Mouse (Mus musculus) urinary bladder, postnatal 14 days (tissue): ENCODE measurements around the gene Chac1.

ENCODE experiments used
- DNase-seq: peaks from one replicate; pipeline ENCODE4 v3.0.0; 2021; ENCODE audit warnings: low spot score

The Chac1 gene

DNA sequence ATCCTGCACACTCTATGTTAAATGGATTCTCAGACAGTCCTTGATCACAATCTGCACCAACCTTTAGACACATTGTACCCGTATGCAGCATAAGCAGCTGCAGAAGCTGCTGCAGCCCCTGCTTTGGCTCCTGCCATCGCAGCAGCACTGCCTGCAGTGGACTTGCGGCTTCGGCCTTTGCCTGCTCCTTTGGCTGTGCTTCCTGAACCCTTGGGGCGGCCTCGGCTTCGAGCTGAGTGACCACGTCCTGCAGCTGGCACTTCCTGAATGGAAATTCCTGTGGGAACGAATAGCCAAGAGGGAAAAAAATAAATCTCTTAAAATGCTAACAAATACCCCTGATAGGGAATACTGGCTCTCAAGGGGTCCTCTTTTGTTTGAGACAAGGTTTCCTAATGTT is 26.3 kb downstream of the Chac1 start:
- DNase-seq, result no peak

DNA sequence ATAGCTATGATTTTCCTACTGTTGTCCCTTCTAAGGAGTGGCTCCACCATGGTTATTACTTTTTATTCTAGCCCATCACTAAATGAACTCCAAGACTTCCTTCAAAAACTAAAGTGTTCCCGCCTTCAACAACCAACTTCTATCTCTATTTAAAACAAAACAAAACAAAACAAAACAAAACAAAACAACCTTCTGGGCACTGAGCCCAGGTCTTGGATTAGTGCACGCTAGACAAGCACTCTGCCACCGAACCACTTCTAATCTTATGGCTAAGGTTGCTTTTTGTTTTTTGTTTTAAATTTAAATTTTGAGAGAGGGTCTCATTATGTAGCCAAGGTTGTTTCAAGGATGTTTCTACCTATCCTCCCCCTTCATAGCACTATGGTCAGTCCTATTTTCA is 26.8 kb downstream of the Chac1 start:
- no peak for DNase-seq

DNA sequence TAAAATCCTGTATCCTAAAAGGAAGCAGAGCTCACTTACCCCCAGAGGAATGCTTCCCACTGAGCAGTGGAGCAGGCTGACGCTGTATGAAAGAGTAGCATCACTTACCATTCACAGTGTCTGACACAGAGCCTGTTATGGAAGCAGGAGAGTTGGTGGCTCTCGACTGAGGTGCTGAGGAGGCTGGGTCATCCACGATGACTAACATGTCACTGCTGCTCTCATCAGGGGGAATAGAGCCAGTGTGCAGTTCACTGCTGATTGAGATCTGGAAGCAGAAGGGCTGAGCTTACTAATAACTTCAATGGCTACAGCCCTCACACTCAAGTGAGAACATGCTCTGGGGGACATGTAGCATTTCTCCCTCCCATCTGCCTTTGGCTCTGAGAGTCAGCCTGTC is 28.4 kb downstream of the Chac1 start:
- no peak for DNase-seq

DNA sequence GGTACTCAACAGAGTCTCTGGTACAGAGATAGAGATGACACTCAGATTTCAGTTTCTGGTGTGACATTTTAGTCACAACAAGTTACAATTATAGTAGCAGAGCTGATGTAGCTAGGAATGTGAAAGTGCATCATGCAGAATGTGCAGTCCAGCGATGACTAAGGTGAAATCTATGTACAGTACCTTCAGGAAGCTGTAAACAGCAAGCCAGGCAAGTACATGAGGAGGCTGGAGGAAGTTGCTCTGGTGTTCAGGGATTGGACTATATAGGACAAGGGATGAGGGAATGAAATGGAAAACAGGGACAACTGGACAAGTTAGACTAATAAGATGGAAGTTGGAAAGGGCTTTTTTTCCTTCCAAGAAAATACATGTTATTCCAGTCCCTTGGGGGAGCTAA is 37.2 kb downstream of the Chac1 start:
- DNase-seq, result no peak

DNA sequence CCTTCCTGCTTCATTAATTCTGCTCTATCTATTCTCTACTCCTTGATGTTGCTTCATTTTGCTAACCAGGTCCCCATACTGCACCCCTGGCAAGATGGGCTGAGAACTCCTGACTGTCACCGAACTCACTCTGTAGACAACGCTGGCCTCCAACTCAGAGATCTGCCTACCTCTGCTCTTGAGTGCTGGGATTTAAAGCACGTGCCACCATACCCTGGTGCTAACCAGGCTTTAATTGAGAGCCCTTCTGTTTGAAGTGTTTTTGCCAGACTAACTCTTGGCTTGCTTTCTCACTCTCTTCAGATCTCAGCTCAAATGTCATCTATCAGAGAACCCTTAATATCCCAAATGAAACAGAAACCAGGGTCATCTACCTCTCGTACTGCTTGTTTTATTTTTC is 39.0 kb downstream of the Chac1 start:
- no peak for DNase-seq

DNA sequence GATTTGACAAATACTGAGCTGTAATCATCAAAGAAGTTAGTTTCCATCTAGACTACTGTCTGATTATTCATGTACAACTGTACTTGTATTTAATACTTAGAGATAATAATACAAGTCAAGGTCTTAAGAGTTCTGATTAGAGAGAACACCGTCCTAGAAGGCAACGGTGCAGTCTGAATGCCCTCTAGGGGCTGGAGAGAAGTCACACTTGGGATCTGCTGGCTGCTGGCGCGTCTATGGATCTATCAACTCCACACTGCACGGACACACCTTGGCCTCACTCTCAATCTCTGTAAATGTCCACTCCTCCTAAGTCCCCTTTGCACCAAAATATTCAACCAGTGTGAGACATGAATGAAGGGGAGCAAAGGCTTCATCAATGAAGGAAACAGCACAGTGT is 47.2 kb downstream of the Chac1 start:
- DNase-seq, result no peak

DNA sequence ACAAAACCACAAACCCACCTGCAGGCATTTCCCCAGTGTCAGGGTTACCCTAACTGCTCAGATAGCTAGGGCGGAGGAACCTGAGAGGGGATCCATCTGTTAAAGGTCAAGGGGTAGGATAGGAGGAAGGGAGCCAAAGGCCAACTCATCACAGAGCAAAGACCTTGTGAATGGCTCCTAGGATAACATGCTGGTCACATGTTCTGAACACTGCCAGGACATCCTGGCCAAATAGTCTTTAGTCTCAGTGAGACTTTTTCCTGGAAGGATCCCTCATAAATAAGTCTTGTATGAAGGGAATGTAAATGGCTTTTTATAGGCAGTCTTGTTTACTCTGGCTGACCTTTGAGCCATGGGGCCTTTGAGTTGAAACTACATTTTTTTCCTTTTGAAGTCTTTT is 47.6 kb downstream of the Chac1 start:
- no peak for DNase-seq

DNA sequence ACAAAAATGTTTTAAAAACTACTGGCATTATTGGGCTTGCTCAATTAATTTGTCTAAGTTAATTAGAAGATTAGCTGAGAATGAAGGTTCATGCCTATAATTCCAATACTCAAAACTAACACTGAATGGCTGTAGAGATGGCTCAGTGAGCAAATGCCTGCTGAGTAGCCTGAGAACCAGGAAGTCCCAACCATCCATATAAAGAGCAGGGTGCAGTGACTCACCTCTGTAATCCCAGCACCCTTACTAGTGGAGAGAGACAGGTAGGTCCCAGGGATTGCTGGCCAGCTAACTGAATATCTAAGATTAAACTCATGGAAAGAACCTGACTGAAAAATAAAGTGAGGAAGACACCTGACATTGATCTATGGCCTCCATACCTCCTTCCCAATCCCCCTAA is 48.3 kb downstream of the Chac1 start:
- no peak for DNase-seq
